ENCODE assay signal across 11 mouse cellular contexts in genomic region chr11:6063501-6064214, GRCm38 (mm10). TPM values are rescaled to one million over a fixed set of nuclear protein-coding genes. Genes with fewer than 3 reads are reported as not detected.
DNase-seq lines count a peak whose midpoint lies in the region; ATAC-seq and TF ChIP-seq lines count a peak whose summit lies in the region.
"Had no signal": no experiment of that assay in that cellular context is flagged by ENCODE, and none has a peak within 500 bp of the region (broad histone marks: within the 10 kb centered on the region; RNA-seq: fewer than 3 reads in every experiment).

No protein-coding gene starts in this region.

- WGBS in heart, embryonic 12.5 days = 39% methylated on average over 17 of the region's 17 CpGs
- 42% methylated on average over 17 of the region's 17 CpGs for WGBS in hindbrain, postnatal 0 days
- 44% methylated on average over 17 of the region's 17 CpGs for WGBS in stomach, embryonic 15.5 days

- DNase-seq in heart, postnatal 4 days = no peak
- peak; percentile 30 for DNase-seq in right cerebral cortex, postnatal 25 days
- DNase-seq in right cerebral cortex, postnatal 14 days = no peak
- DNase-seq in hindbrain, postnatal 0 days (ENCODE audit: low spot score) = no peak
- DNase-seq in gastrocnemius, adult 8-10 months (ENCODE audit: low spot score in 2 of 2) = no peak
- no peak for DNase-seq in urinary bladder, postnatal 25 days (ENCODE audit: low spot score)
- DNase-seq: lung, embryonic 14.5 days; spleen, adult 18-20 months; thymus, postnatal 36 days had no signal

- no peaks in the 10 kb centered on the region for H3K9me3 ChIP-seq in heart, embryonic 12.5 days (replicated peaks)
- H3K9me3 ChIP-seq in hindbrain, postnatal 0 days (ENCODE audit: low read length) = no peaks in the 10 kb centered on the region
- no peaks in the 10 kb centered on the region for H3K9me3 ChIP-seq in stomach, embryonic 15.5 days

- no peak for TF ChIP-seq CTCF in hindbrain, postnatal 0 days (IDR thresholded peaks at IDR 0.05; ENCODE audit: low read depth)

- no peaks in the 10 kb centered on the region for H3K36me3 ChIP-seq in heart, embryonic 12.5 days
- no peaks in the 10 kb centered on the region for H3K36me3 ChIP-seq in hindbrain, postnatal 0 days (ENCODE audit: insufficient read depth, low read length)
- H3K36me3 ChIP-seq in stomach, embryonic 15.5 days = no peaks in the 10 kb centered on the region

- H3K27ac ChIP-seq in heart, embryonic 12.5 days (ENCODE audit: poor library complexity, severe bottlenecking) = no peak overlapping the region
- peak overlapping the region; percentile 94; the same call in 1 of the 2 replicates for H3K27ac ChIP-seq in hindbrain, postnatal 0 days
- H3K27ac ChIP-seq in stomach, embryonic 15.5 days = no peak overlapping the region

- H3K4me2 ChIP-seq in heart, embryonic 12.5 days = peak overlapping the region; percentile 97
- H3K4me2 ChIP-seq in hindbrain, postnatal 0 days (ENCODE audit: low read depth, low read length) = peak overlapping the region; percentile 64
- peak overlapping the region; percentile 93; the same call in 1 of the 2 replicates for H3K4me2 ChIP-seq in stomach, embryonic 15.5 days
- H3K4me2 ChIP-seq: lung, embryonic 14.5 days had no signal

- no peak overlapping the region for H3K9ac ChIP-seq in heart, embryonic 12.5 days
- H3K9ac ChIP-seq in hindbrain, postnatal 0 days (replicated peaks; ENCODE audit: low read length) = peak overlapping the region; percentile 89
- no peak overlapping the region for H3K9ac ChIP-seq in stomach, embryonic 15.5 days
- H3K9ac ChIP-seq: lung, embryonic 14.5 days had no signal

- ATAC-seq in heart, embryonic 12.5 days (ENCODE audit: insufficient number of reproducible peaks, low FRiP score) = no peak
- ATAC-seq in hindbrain, postnatal 0 days = no peak
- ATAC-seq in stomach, embryonic 15.5 days (ENCODE audit: insufficient read depth, low FRiP score, low read depth) = no peak

- H3K4me1 ChIP-seq in heart, embryonic 12.5 days (replicated peaks) = peaks cover 24% of the 10 kb centered on the region
- peaks cover 12% of the 10 kb centered on the region for H3K4me1 ChIP-seq in hindbrain, postnatal 0 days (ENCODE audit: insufficient read depth, low read length)
- peaks cover 16% of the 10 kb centered on the region for H3K4me1 ChIP-seq in stomach, embryonic 15.5 days

- peak overlapping the region; percentile 61; the same call in 1 of the 2 replicates for H3K4me3 ChIP-seq in heart, embryonic 12.5 days
- H3K4me3 ChIP-seq in hindbrain, postnatal 0 days (ENCODE audit: low read length) = peak overlapping the region; percentile 77
- H3K4me3 ChIP-seq in stomach, embryonic 15.5 days (replicated peaks) = peak overlapping the region; percentile 6; the same call in 1 of the 2 replicates

- H3K27me3 ChIP-seq in heart, embryonic 12.5 days (replicated peaks) = peaks cover 87% of the 10 kb centered on the region
- H3K27me3 ChIP-seq in hindbrain, postnatal 0 days (ENCODE audit: insufficient read depth, low read length) = peaks cover 14% of the 10 kb centered on the region; the same call in 1 of the 2 replicates
- H3K27me3 ChIP-seq in stomach, embryonic 15.5 days (replicated peaks) = peaks cover 61% of the 10 kb centered on the region

RNA-seq across cellular contexts. Expression of gene Camk2b, which starts 2.5 kb away (rescaled TPM):
- polyA plus RNA-seq in heart, embryonic 12.5 days (2016; fragmentation: Nextera tagmentation; extraction: Ambion mirVana) = 2.2 and 2.5 TPM in 2 replicates
- 1 to 10 TPM; 8.7 to 8.8 TPM for total RNA-seq in heart, postnatal 4 days (2021)
- 188 and 212 TPM in 2 replicates for total RNA-seq in hindbrain, postnatal 0 days (2014; rRNA removed)
- polyA plus RNA-seq in hindbrain, postnatal 0 days (2015; fragmentation: Nextera tagmentation; extraction: Ambion mirVana) = 160 and 165 TPM in 2 replicates
- polyA plus RNA-seq in stomach, embryonic 15.5 days (2015; fragmentation: Nextera tagmentation; extraction: Ambion mirVana) = 4.0 and 5.4 TPM in 2 replicates
- total RNA-seq in gastrocnemius, adult 8-10 months (2022) = 100 to 1,000 TPM; 146 to 169 (median 160) TPM

Comparison
In these comparisons a context has a peak if more than half of its experiments do, and no peak if none do; other contexts are left out.
1. H3K4me3 ChIP-seq: peak in every context shown above with its lines; median percentile 77 in hindbrain, postnatal 0 days; 61 in heart, embryonic 12.5 days; 6 in stomach, embryonic 15.5 days.
2. RNA of gene Camk2b, which starts 2.5 kb away (total RNA-seq): 188 to 212 TPM in hindbrain, postnatal 0 days and 146 to 169 TPM in gastrocnemius, adult 8-10 months; 8.7 to 8.8 TPM in heart, postnatal 4 days; every median in the first group is over 10 times any median in the second.
3. Peak in every context shown above with its lines, with median percentiles within 50 percentile points of each other: H3K4me2 ChIP-seq.